Mouse (Mus musculus) frontal cortex, adult 2 months (tissue): ENCODE measurements at regions not wholly inside any gene's neighbourhood (a gene's known extent, or its start where the extent isn't known, plus 50 kb on each side); places are given as distances from the start of the nearest gene placed in this dataset.

Experiments used
- DNase-seq, 2 experiments: peaks; one replicate each; pipeline ENCODE4 v3.0.0; 2022; ENCODE audit warnings: low spot score in 1 of 2; ENCODE audit errors: extremely low spot score in 1 of 2

GRCm38 (mm10) chr4:103421541-103421951, 107.9 kb downstream of the Oma1 start:
- no peak for DNase-seq

DNA sequence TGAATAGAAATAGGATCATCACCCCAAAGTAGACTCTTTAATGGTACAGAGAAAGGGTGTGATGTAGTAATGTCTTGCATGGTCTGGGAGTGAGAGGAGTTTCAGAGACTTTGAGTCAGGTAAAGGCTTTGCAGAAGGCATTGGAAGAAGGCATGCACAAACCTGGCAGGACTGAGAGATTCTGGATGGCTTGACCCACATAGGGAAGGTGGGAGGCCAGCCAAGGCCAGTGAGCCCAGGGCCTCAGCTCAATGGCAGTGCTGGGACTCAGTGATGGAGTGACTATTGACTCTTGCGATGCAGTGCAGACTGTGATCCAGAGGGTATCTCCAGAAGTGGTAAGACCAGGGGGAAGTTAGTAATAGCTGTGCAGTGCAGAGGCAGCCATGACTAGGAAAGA, 127.8 kb downstream of the Oma1 start:
- DNase-seq: no peak

- no peak for DNase-seq
Measured at GRCm38 (mm10) chr4:103441955-103442354, 128.3 kb downstream of the Oma1 start.

- no peak for DNase-seq
Measured at GRCm38 (mm10) chr4:103449276-103449675, 135.7 kb downstream of the Oma1 start.

GRCm38 (mm10) chr4:103450121-103450520, 136.5 kb downstream of the Oma1 start:
- no peak for DNase-seq

DNA sequence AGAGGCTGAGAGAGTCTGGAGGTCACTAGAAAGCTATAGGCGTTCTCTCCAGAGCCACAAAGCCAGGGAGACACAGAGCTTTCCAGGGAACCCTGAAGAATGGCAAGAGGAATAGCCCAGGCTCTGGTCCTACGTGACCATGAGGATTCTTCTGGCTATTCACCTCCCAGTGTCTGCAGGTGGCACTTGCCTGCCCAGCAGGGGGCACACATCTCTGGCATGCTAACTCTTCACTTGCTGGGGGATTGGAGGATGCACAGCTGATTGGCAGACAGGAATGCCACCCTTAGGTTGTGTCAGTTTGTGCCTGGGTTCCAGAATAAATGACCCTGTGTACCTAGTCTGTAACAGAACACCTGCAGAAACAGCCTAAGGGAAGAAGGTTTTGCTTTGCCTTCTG, 141.8 kb downstream of the Oma1 start:
- DNase-seq: no peak

DNA sequence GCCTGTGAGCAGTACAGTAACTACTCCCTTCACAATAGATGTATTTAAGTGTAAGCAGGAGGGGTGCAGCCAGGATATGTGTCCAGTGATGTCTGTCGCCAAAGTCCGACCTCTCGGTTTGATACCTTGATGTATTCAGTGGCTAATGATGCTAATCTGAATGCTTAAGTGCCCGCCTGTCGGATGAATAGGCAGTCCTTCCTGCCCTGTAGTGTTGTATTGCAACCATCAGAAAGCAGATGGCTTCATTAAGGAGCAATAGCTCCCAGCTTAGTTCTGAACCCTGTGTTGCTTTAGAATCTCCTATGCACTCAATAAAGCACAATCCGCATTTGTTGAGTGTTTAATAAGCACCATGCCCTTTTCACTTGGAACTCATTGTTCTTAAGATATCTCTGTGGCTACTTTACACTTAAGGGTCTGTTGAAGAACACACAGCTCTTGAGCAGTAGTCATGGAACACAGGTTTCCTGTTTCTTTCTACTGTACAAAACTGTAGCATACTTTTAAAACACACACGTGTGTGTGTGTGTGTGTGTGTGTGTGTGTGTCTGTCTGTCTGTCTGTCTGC, 152.5 kb downstream of the Oma1 start:
- no peak for DNase-seq

- peak; percentile 27 to 65 for DNase-seq
Measured at GRCm38 (mm10) chr4:103475596-103475995, 143.6 kb upstream of the Dab1 start.

GRCm38 (mm10) chr4:103486140-103486965, 132.8 kb upstream of the Dab1 start:
- DNase-seq: no peak

GRCm38 (mm10) chr4:103508435-103508834, 110.7 kb upstream of the Dab1 start:
- peak in 1 of 2 experiments; percentile 28 for DNase-seq

GRCm38 (mm10) chr4:103512901-103513300, 106.3 kb upstream of the Dab1 start:
- no peak for DNase-seq

- no peak for DNase-seq
Measured at GRCm38 (mm10) chr4:103521870-103522609, 97.1 kb upstream of the Dab1 start.

- no peak for DNase-seq
Measured at GRCm38 (mm10) chr4:103536534-103537265, 82.5 kb upstream of the Dab1 start.

DNA sequence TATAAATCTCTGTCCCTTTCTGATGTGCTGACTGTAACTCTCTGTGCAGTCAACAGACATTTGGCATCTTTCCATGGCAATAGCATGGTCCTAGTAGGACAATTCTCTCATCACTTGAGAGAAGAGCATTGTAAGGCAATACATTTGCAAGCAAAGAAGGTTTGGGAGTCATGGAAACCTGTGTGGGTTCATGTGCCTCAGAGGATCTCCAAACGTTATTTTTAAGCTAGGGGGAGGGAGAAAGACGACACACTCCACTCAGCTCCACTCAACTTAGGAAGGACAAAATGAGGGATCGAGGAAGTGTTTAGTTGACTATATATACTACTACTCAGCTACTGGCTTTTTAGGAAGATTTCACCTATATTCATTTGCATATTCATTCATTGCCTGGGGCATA, 78.2 kb upstream of the Dab1 start:
- DNase-seq: peak in 1 of 2 experiments; percentile 44

DNA sequence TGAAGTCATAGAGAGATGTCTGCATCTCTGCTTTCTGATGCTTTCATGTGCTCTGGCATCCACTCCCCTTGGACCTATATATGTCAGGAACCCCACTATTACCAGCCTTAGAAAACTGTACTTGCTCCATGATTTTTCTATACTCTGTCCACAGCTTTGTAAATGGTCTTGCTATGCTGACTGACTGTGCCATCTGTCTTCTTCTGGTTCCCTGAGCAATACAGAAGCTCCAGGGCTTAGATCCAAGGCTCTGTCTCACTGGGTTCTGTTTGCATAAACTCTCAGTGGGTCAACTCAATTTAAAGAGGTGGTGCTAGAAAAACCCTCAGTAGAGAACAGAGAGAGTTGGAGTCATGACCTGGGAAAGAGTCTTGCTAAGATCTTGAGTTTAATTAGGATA, 71.9 kb upstream of the Dab1 start:
- DNase-seq: no peak

GRCm38 (mm10) chr4:103552476-103552875, 66.7 kb upstream of the Dab1 start:
- DNase-seq: no peak

DNA sequence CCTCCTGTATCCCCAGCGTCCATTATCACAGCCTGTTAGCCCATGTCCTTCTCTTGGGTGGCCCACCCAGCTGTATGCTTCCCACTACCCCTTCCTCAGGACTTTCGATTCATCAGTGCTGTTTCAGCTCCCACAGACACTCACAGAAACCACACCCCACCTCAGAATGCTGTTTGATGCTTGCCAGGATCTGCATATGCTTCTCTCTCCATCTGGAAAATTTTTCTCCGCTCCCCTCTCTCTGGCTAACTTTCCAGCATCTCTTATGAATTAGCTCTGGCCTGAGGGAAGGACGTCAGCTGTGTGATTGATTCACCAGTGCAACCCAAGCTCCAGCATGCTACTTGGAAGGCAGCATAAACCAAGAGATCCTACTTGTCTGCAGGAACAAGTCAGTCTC, 66.0 kb upstream of the Dab1 start:
- peak in 1 of 2 experiments; percentile 34 for DNase-seq

DNA sequence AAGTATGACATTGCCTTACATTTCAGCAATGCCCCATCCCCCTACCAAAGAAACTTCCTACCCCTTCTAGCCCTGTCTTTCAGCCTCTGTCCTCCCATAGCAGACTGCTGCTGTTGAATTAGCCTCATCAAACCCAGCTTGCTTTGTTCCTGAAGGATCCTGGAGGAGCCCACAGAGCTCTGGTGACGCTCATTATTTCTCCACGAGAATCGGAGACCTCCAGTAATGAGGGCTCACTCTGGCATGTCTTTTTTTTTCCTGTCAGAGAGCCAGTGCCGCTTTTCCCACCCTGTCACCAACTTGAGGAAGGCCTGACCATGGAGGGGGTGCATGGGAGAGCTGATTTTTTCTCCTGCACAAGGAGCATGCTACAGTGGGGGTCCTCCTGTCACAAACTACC, 64.6 kb upstream of the Dab1 start:
- no peak for DNase-seq
